Mouse (Mus musculus): Measurements from ENCODE around the gene Neurl1a. TPM values are rescaled to one million over a fixed set of nuclear protein-coding genes. Genes with fewer than 3 reads are reported as not detected.

The Neurl1a gene
- polyA plus RNA-seq, 1 experiment from 2014 or later = 9.6 TPM

DNA sequence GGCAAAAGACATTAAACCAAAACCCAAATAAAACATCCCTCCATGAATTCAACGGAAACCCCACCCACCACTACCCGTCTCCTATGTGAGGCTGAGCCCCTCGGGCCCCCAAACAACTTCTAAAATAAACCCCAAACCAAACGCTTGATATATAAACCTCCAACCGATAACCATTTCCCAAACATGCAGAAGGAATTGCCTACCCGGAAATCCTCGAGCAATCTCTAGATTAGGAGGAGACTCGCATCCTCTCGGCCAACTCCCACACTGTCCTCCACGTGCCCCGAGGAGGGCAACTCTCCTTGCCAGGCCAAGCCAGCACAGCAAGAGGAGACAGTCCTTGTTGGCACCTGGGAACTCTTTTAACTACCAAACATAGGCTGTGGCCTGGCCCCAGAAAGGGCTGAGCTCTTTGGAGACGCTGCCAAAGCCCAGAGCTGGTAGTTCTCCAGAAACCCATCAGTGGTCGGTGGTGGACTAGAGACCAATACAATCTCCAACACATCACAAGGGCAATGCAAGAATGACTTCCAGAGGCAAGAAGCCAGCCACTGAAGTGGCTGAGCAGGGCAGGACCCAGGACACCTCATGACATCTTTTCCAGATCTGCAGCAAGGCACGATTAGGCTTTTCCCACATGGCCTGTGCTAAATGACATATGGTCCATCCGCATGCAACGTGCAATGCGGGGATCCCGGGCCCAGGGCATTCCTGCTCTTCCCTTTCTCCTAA, 87.6 kb downstream of the Neurl1a start:
- ATAC-seq (ENCODE audit: low FRiP score, low TSS enrichment) = no peak
- Histone ChIP-seq H3K27me3 (ENCODE audit: control insufficient read depth, insufficient read depth, low read length) (no peaks in the 10 kb centered on the region), H3K36me3 (ENCODE audit: control insufficient read depth, insufficient read depth, low read length) (peaks cover 11% of the 10 kb centered on the region; the same call in 1 of the 2 replicates), H3K9me3 (ENCODE audit: control insufficient read depth, low read length) (no peaks in the 10 kb centered on the region), H3K9ac (replicated peaks; ENCODE audit: low read length) (no peak overlapping the region), H3K4me1 (ENCODE audit: control insufficient read depth, insufficient read depth, low read length) (no peaks in the 10 kb centered on the region), H3K27ac (replicated peaks; ENCODE audit: low read depth, low read length) (no peak overlapping the region), H3K4me3 (replicated peaks; ENCODE audit: low read depth, low read length) (no peak overlapping the region), H3K4me2 (ENCODE audit: low read length) (no peak overlapping the region)
- 90% methylated on average over 18 of the region's 18 CpGs for WGBS
- DNase-seq = no peak

DNA sequence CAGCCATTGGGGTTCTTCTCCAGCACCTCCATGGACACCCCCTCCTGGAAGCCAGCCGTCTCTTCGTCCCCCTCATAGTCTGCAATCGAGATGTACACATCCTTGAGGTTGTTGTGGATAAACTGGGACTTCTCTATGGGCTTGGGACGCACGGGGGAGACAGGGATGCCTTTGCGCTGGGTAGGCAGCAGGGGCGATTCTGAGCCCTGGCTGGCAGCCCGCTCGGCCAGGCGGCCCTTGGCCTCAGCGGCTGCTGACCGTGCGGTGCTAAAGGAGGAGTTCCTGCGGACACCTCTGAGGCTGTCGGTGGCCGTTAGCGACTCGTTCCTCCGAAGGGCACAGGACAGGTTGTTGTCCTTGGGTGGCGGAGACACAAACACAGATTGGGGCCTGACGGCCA, 88.4 kb downstream of the Neurl1a start:
- Histone ChIP-seq H3K9ac (replicated peaks; ENCODE audit: low read length) (no peak overlapping the region), H3K27me3 (ENCODE audit: control insufficient read depth, insufficient read depth, low read length) (no peaks in the 10 kb centered on the region), H3K36me3 (ENCODE audit: control insufficient read depth, insufficient read depth, low read length) (peaks cover 11% of the 10 kb centered on the region; the same call in 1 of the 2 replicates), H3K4me1 (ENCODE audit: control insufficient read depth, insufficient read depth, low read length) (no peaks in the 10 kb centered on the region), H3K27ac (replicated peaks; ENCODE audit: low read depth, low read length) (no peak overlapping the region), H3K4me3 (replicated peaks; ENCODE audit: low read depth, low read length) (no peak overlapping the region), H3K4me2 (ENCODE audit: low read length) (no peak overlapping the region), H3K9me3 (ENCODE audit: control insufficient read depth, low read length) (no peaks in the 10 kb centered on the region)
- ATAC-seq (ENCODE audit: low FRiP score, low TSS enrichment) (no peak), DNase-seq (no peak)
- 91% methylated on average over 21 of the region's 21 CpGs for WGBS

DNA sequence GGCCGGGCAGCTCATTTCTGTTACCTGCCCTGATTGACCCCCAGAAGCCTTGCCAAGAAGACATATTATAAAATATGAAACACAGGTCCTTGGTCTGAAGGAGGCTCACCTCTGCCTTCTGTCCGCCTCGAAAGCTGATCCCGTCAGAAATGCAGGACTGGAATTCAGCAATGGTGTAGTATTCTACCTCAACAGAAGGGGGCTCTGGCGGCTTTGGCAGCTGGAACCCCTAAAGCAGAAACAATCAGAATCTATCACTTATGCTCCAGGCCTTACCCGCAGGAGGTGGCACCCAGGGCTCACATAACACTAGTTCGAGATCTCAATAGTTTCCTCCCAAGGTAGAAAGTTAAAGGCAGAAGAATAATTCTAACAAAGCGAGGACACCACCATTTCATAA, 91.1 kb downstream of the Neurl1a start:
- no peak overlapping the region for H3K4me2 ChIP-seq (ENCODE audit: low read length)
- no peaks in the 10 kb centered on the region for H3K27me3 ChIP-seq (ENCODE audit: control insufficient read depth, insufficient read depth, low read length)
- no peak for ATAC-seq (ENCODE audit: low FRiP score, low TSS enrichment)
- H3K4me3 ChIP-seq (replicated peaks; ENCODE audit: low read depth, low read length) = no peak overlapping the region
- H3K9me3 ChIP-seq (ENCODE audit: control insufficient read depth, low read length) = no peaks in the 10 kb centered on the region
- H3K9ac ChIP-seq (replicated peaks; ENCODE audit: low read length) = no peak overlapping the region
- H3K4me1 ChIP-seq (ENCODE audit: control insufficient read depth, insufficient read depth, low read length) = no peaks in the 10 kb centered on the region
- peaks cover 20% of the 10 kb centered on the region for H3K36me3 ChIP-seq (ENCODE audit: control insufficient read depth, insufficient read depth, low read length)
- no peak overlapping the region for H3K27ac ChIP-seq (replicated peaks; ENCODE audit: low read depth, low read length)
- WGBS = 45% methylated on average over 8 of the region's 8 CpGs
- DNase-seq = peak; percentile 55

DNA sequence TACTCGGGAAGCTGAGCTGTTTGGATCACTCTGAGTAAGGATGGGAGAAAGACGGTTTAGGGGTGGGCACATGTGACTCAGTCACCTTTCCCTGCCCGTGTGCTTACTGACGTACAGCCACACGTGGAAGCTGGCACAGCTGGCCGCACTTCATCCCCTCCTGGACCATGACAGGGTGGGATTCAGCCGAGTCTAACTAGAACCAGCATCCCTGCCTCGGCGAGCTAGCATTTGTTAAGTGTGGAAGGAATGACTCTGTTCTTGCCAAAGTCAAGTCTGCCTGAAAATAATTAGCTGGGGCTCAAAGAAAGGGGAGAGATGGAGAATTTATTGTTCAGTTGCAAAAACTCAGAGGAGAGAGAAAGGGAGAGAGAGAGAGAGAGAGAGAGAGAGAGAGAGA, 91.9 kb downstream of the Neurl1a start:
- Histone ChIP-seq H3K36me3 (ENCODE audit: control insufficient read depth, insufficient read depth, low read length) (peaks cover 20% of the 10 kb centered on the region), H3K27me3 (ENCODE audit: control insufficient read depth, insufficient read depth, low read length) (no peaks in the 10 kb centered on the region), H3K27ac (replicated peaks; ENCODE audit: low read depth, low read length) (no peak overlapping the region), H3K4me1 (ENCODE audit: control insufficient read depth, insufficient read depth, low read length) (no peaks in the 10 kb centered on the region), H3K9me3 (ENCODE audit: control insufficient read depth, low read length) (no peaks in the 10 kb centered on the region), H3K4me3 (replicated peaks; ENCODE audit: low read depth, low read length) (no peak overlapping the region), H3K4me2 (ENCODE audit: low read length) (no peak overlapping the region), H3K9ac (replicated peaks; ENCODE audit: low read length) (no peak overlapping the region)
- WGBS = 84% methylated on average over 9 of the region's 9 CpGs
- no peak for DNase-seq
- no peak for ATAC-seq (ENCODE audit: low FRiP score, low TSS enrichment)

- no peaks in the 10 kb centered on the region for H3K27me3 ChIP-seq (ENCODE audit: control insufficient read depth, insufficient read depth, low read length)
- WGBS = 88% methylated on average over 6 of the region's 6 CpGs
- no peak overlapping the region for H3K9ac ChIP-seq (replicated peaks; ENCODE audit: low read length)
- DNase-seq = no peak
- no peak overlapping the region for H3K4me2 ChIP-seq (ENCODE audit: low read length)
- peaks cover 11% of the 10 kb centered on the region for H3K36me3 ChIP-seq (ENCODE audit: control insufficient read depth, insufficient read depth, low read length)
- H3K27ac ChIP-seq (replicated peaks; ENCODE audit: low read depth, low read length) = no peak overlapping the region
- H3K4me3 ChIP-seq (replicated peaks; ENCODE audit: low read depth, low read length) = no peak overlapping the region
- no peaks in the 10 kb centered on the region for H3K4me1 ChIP-seq (ENCODE audit: control insufficient read depth, insufficient read depth, low read length)
- no peaks in the 10 kb centered on the region for H3K9me3 ChIP-seq (ENCODE audit: control insufficient read depth, low read length)
- no peak for ATAC-seq (ENCODE audit: low FRiP score, low TSS enrichment)
These were observed 98.1 kb downstream of the Neurl1a start for GRCm38 (mm10) chr19:47276730-47277129.

GRCm38 (mm10) chr19:47279372-47279771, 100.8 kb downstream of the Neurl1a start:
- Histone ChIP-seq H3K9ac (replicated peaks; ENCODE audit: low read length) (no peak overlapping the region), H3K4me1 (ENCODE audit: control insufficient read depth, insufficient read depth, low read length) (no peaks in the 10 kb centered on the region), H3K27me3 (ENCODE audit: control insufficient read depth, insufficient read depth, low read length) (no peaks in the 10 kb centered on the region), H3K4me2 (ENCODE audit: low read length) (no peak overlapping the region), H3K27ac (replicated peaks; ENCODE audit: low read depth, low read length) (no peak overlapping the region), H3K4me3 (replicated peaks; ENCODE audit: low read depth, low read length) (no peak overlapping the region), H3K9me3 (ENCODE audit: control insufficient read depth, low read length) (no peaks in the 10 kb centered on the region), H3K36me3 (ENCODE audit: control insufficient read depth, insufficient read depth, low read length) (peaks cover 3% of the 10 kb centered on the region; the same call in 1 of the 2 replicates)
- ATAC-seq (ENCODE audit: low FRiP score, low TSS enrichment) (no peak), DNase-seq (no peak)
- WGBS = 83% methylated on average over 4 of the region's 4 CpGs

DNA sequence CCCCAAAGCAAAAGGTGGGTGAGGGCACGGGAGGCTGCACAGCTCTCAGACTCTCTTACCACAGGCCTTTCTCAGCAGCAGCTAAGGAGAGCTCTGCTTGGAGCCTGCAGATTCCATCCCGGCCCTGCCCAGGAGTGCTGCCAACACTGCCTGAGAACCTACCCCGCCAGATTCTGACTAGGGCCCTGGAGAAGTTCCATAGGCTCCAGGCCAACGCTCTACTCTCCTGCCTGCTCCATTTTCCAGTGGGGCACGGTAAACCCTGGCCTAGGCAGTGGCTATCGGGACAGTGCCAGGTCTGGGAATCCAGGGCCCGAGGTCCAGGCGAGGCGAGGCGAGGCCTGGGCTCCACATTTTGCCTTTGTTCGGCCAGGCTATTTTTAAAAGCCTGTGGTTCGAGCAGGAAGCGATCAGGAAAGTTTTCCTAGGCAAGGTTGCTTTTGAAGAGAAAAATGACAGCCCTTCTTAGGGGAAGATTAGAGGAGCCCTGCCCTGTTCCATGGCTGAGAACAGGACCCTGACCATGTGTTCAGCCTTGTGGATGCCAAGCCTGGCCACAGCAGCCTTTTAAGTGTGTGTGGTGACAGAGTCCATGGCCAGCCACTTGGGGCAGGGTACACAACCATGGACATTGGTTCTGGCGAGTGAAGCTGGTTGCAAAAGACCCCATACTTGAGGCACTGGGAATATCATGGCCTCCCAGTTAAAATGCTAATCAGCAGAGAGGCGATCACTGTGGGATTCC, 101.3 kb downstream of the Neurl1a start:
- Histone ChIP-seq H3K27ac (replicated peaks; ENCODE audit: low read depth, low read length) (no peak overlapping the region), H3K4me2 (ENCODE audit: low read length) (no peak overlapping the region), H3K27me3 (ENCODE audit: control insufficient read depth, insufficient read depth, low read length) (no peaks in the 10 kb centered on the region), H3K4me1 (ENCODE audit: control insufficient read depth, insufficient read depth, low read length) (no peaks in the 10 kb centered on the region), H3K36me3 (ENCODE audit: control insufficient read depth, insufficient read depth, low read length) (peaks cover 6% of the 10 kb centered on the region; the same call in 1 of the 2 replicates), H3K9me3 (ENCODE audit: control insufficient read depth, low read length) (no peaks in the 10 kb centered on the region), H3K9ac (replicated peaks; ENCODE audit: low read length) (no peak overlapping the region), H3K4me3 (replicated peaks; ENCODE audit: low read depth, low read length) (no peak overlapping the region)
- no peak for ATAC-seq (ENCODE audit: low FRiP score, low TSS enrichment)
- 88% methylated on average over 15 of the region's 15 CpGs for whole genome bisulfite sequencing
- DNase-seq = peak; percentile 42

- Histone ChIP-seq H3K27me3 (ENCODE audit: control insufficient read depth, insufficient read depth, low read length) (no peaks in the 10 kb centered on the region), H3K27ac (replicated peaks; ENCODE audit: low read depth, low read length) (no peak overlapping the region), H3K9ac (replicated peaks; ENCODE audit: low read length) (no peak overlapping the region), H3K36me3 (ENCODE audit: control insufficient read depth, insufficient read depth, low read length) (peaks cover 6% of the 10 kb centered on the region; the same call in 1 of the 2 replicates), H3K4me2 (ENCODE audit: low read length) (no peak overlapping the region), H3K9me3 (ENCODE audit: control insufficient read depth, low read length) (no peaks in the 10 kb centered on the region), H3K4me3 (replicated peaks; ENCODE audit: low read depth, low read length) (no peak overlapping the region), H3K4me1 (ENCODE audit: control insufficient read depth, insufficient read depth, low read length) (no peaks in the 10 kb centered on the region)
- ATAC-seq (ENCODE audit: low FRiP score, low TSS enrichment) (no peak), DNase-seq (no peak)
- WGBS = 84% methylated on average over 9 of the region's 9 CpGs
These were observed 102.3 kb downstream of the Neurl1a start for GRCm38 (mm10) chr19:47280894-47281293.

DNA sequence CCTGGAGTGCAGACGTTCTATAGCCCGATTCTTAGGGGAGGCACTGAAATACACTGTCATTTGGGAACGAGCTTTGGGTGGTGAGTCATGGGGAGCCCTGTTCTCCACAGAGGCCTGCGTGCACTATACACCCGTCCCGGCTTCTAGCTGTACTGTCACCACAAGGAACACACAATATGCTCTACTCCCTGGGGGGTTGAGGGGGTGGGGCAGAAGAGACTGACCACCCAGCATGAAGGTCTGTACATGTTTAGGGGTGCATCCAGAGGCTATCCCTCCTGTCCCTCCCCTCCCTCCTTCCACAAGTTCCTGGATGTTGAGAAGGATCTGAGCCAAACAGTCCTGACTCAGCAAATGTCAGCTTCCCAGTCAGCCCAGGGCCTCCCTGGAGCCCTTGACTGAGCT, 103.4 kb downstream of the Neurl1a start:
- Histone ChIP-seq H3K9ac (replicated peaks; ENCODE audit: low read length) (no peak overlapping the region), H3K36me3 (ENCODE audit: control insufficient read depth, insufficient read depth, low read length) (peaks cover 9% of the 10 kb centered on the region; the same call in 1 of the 2 replicates), H3K9me3 (ENCODE audit: control insufficient read depth, low read length) (no peaks in the 10 kb centered on the region), H3K27ac (replicated peaks; ENCODE audit: low read depth, low read length) (no peak overlapping the region), H3K4me1 (ENCODE audit: control insufficient read depth, insufficient read depth, low read length) (no peaks in the 10 kb centered on the region), H3K4me3 (replicated peaks; ENCODE audit: low read depth, low read length) (no peak overlapping the region), H3K4me2 (ENCODE audit: low read length) (no peak overlapping the region), H3K27me3 (ENCODE audit: control insufficient read depth, insufficient read depth, low read length) (no peaks in the 10 kb centered on the region)
- WGBS = 82% methylated on average over 6 of the region's 6 CpGs
- no peak for ATAC-seq (ENCODE audit: low FRiP score, low TSS enrichment)
- DNase-seq = no peak
